Mouse (Mus musculus): ENCODE results near the gene Chrna1.

GRCm38 (mm10) chr2:73580166-73580565, at the start of gene Chrna1:
- no peak for TF ChIP-seq CTCF (IDR thresholded peaks at IDR 0.05; ENCODE audit: borderline replicate concordance, insufficient read depth, low read length)
- TF ChIP-seq POLR2A (IDR thresholded peaks at IDR 0.05; ENCODE audit: low read depth, low read length): no peak
